Mouse (Mus musculus) heart, embryonic 11.5 days (tissue): ENCODE results near the gene Ppfibp1. TPM values are rescaled to one million over a fixed set of nuclear protein-coding genes. Genes with fewer than 3 reads are reported as not detected.

ENCODE experiments used
- ATAC-seq: fragments of 200-750 bp; cut with Nextera tagmentation; replicated peaks from 2 replicates; pipeline ENCODE4 v1.8.0; 2017; ENCODE audit warnings: moderate library complexity; ENCODE audit not compliant: insufficient number of reproducible peaks, low FRiP score, low TSS enrichment
- H3K27ac ChIP-seq: fragments of 300-500 bp; sonication (generic); 2 replicates; pipeline ENCODE4 v1.5.1; 2014; ENCODE audit warnings: mild to moderate bottlenecking, low read depth, low read length
- H3K27me3 ChIP-seq: fragments of 300-500 bp; sonication (generic); 2 replicates; pipeline ENCODE4 v1.6.1; 2014; ENCODE audit warnings: mild to moderate bottlenecking, low read length, mixed read lengths; ENCODE audit not compliant: control insufficient read depth, insufficient read depth
- H3K36me3 ChIP-seq: fragments of 300-500 bp; sonication (generic); 2 replicates; pipeline ENCODE4 v1.6.1; 2014; ENCODE audit warnings: mild to moderate bottlenecking, low read length, moderate library complexity, mixed read lengths; ENCODE audit not compliant: control insufficient read depth, insufficient read depth
- H3K4me1 ChIP-seq: fragments of 300-500 bp; sonication (generic); 2 replicates; pipeline ENCODE4 v1.6.1; 2014; ENCODE audit warnings: low read length; ENCODE audit not compliant: control insufficient read depth, insufficient read depth
- H3K4me2 ChIP-seq: fragments of 300-500 bp; sonication (generic); 2 replicates; pipeline ENCODE4 v1.6.1; 2014; ENCODE audit warnings: mild to moderate bottlenecking, moderate library complexity
- H3K4me3 ChIP-seq: fragments of 300-500 bp; sonication (generic); 2 replicates; pipeline ENCODE4 v1.5.1; 2014; ENCODE audit warnings: low read depth, low read length
- H3K9ac ChIP-seq: fragments of 300-500 bp; sonication (generic); 2 replicates; pipeline ENCODE4 v1.6.1; 2014; ENCODE audit warnings: mild to moderate bottlenecking, low read depth, low read length, moderate library complexity
- H3K9me3 ChIP-seq: fragments of 300-500 bp; sonication (generic); replicated peaks from 2 replicates; pipeline ENCODE4 v1.6.1; 2016; ENCODE audit warnings: low read length; ENCODE audit not compliant: control insufficient read depth
- WGBS: fragments of 180-500 bp; shearing (Covaris S2); extraction: QIAGEN DNeasy Blood & Tissue Kit; methylation state at CpG from one replicate; pipeline ENCODE4 v1.1.7; 2014; ENCODE audit not compliant: insufficient replicate concordance; 5-methylcytosine and 5-hydroxymethylcytosine counted together
- polyA plus RNA-seq: library from polyadenylated mRNA; unstranded; fragments of >200 nt; fragmentation: Nextera tagmentation; extraction: Ambion mirVana; gene quantifications from 2 replicates; pipeline ENCODE4 v1.2.1, GENCODE M21; 2014

Gene Ppfibp1
- polyA plus RNA-seq, 1 experiment from 2014 or later, result 78.0 TPM

DNA sequence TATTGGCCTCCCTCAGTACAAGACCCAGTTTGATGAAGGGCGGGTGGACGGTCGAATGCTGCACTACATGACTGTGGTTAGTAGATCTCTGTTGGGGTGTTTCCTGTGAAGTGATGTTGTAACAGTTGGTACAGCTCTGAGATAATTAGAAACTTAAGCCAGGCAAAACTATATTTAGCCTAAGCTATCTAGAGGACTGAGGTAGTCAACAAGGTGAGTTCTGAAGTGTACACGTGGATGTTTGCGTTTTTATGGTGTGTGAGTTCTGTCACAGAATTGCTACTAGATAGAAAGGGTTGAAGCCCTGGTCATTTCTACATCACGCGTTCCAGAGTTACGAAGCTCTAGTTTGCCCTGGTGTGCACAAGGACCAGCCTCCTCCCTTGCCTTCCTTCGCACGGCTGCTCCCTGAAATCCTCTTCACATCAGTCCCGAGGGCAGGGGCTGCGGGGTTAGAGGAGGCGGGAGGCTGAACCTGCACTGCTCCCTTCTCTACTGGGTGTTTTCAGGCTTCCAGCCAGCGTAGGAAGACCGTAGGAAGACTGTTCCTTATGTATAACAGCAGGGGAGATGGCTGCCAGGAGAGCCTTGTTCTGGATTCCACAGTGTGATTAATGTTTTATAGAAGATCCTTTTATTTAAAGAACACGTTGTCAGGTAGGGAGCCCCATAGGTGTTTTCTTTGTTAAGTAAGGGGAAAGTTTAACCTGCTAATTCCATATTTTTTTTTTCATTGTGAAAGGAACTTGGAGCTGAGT lies 134.3 kb downstream of the Ppfibp1 start:
- no peak for ATAC-seq
- Histone ChIP-seq H3K9ac (no peak overlapping the region), H3K9me3 (no peaks in the 10 kb centered on the region), H3K4me3 (no peak overlapping the region), H3K27me3 (no peaks in the 10 kb centered on the region), H3K27ac (no peak overlapping the region), H3K36me3 (peaks cover 18% of the 10 kb centered on the region), H3K4me2 (no peak overlapping the region), H3K4me1 (peaks cover 2% of the 10 kb centered on the region; the same call in 1 of the 2 replicates)
- 81% methylated on average over 16 of the region's 16 CpGs for WGBS

DNA sequence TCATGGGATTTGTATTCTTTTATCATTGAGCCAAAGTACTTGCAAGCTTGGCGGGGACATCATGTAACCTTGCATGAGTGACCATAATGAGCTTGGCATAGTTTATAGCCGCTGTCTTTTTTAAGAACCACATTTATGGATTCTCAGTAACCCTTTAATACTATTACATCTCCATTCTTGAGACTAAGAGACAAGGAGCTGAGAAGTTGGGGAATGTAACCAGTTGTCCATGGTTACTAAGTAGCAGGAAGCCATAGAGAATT lies 134.8 kb downstream of the Ppfibp1 start:
- no peak overlapping the region for H3K9ac ChIP-seq
- no peak overlapping the region for H3K4me2 ChIP-seq
- no peaks in the 10 kb centered on the region for H3K27me3 ChIP-seq
- no peak overlapping the region for H3K4me3 ChIP-seq
- H3K9me3 ChIP-seq, result no peaks in the 10 kb centered on the region
- H3K4me1 ChIP-seq, result peaks cover 2% of the 10 kb centered on the region; the same call in 1 of the 2 replicates
- 89% methylated on average over 2 of the region's 2 CpGs for WGBS
- no peak overlapping the region for H3K27ac ChIP-seq
- no peak for ATAC-seq
- peaks cover 18% of the 10 kb centered on the region for H3K36me3 ChIP-seq

DNA sequence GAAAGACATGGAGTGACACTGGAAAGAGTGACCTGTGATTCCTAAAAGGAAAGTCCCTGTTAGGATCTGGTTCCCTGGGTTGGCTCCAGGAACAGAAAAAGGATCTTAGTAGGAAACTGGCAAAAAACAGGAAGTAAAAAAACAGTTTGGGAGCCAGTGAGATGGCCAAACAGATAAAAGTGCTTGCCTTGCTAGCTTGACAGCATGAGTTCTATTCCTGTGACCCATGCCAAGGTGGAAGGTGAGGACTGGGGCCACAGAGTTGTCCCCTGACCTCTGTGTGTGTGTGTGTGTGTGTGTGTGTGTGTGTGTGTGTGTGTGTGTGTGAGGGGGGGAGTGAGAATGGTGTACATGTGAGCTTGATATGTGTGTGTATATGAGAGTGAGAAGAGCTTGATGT lies 135.3 kb downstream of the Ppfibp1 start:
- Histone ChIP-seq H3K9me3 (no peaks in the 10 kb centered on the region), H3K4me2 (no peak overlapping the region), H3K27ac (no peak overlapping the region), H3K36me3 (peaks cover 18% of the 10 kb centered on the region), H3K27me3 (no peaks in the 10 kb centered on the region), H3K4me3 (no peak overlapping the region), H3K9ac (no peak overlapping the region), H3K4me1 (peaks cover 2% of the 10 kb centered on the region; the same call in 1 of the 2 replicates)
- no peak for ATAC-seq

DNA sequence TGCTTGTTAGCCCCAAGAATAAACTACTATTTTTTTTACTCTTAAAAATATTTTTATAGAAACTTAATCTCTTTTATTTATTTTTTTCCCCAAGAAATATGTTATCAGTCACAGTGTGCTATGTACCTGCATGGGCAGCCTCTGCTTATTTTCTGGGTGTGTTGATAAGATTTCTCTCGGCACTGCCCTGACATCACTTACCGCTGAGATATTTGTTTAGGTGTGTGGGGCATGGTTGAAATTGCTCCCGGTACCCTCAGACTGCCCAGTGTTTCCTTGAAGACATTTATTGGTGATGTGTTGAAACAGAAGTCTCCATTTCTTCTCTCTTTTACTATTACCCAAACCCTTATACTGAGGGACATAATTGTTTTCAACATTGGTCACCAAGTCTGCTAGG lies 136.5 kb downstream of the Ppfibp1 start:
- H3K27me3 ChIP-seq, result no peaks in the 10 kb centered on the region
- no peak overlapping the region for H3K9ac ChIP-seq
- no peak for ATAC-seq
- H3K4me1 ChIP-seq, result peaks cover 2% of the 10 kb centered on the region; the same call in 1 of the 2 replicates
- 55% methylated on average over 3 of the region's 3 CpGs for WGBS
- H3K9me3 ChIP-seq, result no peaks in the 10 kb centered on the region
- H3K27ac ChIP-seq, result no peak overlapping the region
- no peak overlapping the region for H3K4me2 ChIP-seq
- H3K36me3 ChIP-seq, result peaks cover 21% of the 10 kb centered on the region
- no peak overlapping the region for H3K4me3 ChIP-seq

DNA sequence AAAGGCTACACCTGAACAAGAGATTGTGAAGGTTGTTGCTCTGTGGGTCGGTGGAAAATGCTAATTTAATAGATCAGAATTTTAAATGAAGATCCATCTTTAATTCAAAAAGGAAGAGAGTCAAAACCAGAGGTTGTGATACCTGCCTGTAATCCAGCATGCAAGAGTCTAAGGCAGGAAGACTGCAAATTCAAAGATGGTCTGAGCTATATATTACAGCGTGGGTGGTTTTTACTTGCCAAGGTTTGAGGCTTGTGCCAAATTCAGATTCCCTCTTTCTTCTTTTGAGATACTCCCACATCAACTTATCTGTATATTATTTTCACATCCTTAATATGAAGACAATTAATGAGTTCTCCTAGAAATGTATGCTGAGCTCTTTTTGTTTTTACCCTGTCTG lies 140.1 kb downstream of the Ppfibp1 start:
- Histone ChIP-seq H3K9ac (no peak overlapping the region), H3K4me1 (no peaks in the 10 kb centered on the region), H3K27ac (no peak overlapping the region), H3K4me2 (no peak overlapping the region), H3K4me3 (no peak overlapping the region), H3K9me3 (no peaks in the 10 kb centered on the region), H3K36me3 (peaks cover 21% of the 10 kb centered on the region), H3K27me3 (no peaks in the 10 kb centered on the region)
- 83% methylated on average over 2 of the region's 2 CpGs for WGBS
- no peak for ATAC-seq

DNA sequence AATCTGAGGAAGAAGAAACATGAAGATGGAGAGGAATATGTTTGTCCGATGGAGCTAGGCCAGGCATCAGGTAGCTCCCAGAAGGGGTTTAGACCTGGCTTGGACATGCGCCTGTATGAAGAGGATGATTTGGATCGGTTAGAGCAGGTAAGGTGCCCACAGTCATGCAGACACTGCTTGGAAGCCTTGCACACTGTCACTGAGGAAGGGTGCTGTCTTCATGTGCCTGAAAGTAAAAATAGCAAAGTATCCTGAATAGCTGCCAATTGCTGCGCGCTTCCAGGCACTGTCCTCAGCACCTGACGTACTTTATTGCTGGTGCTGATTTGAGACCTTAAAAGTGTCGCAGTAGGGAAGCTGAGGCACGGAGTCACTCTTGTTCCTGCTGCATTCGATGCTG lies 141.3 kb downstream of the Ppfibp1 start:
- H3K27ac ChIP-seq, result no peak overlapping the region
- H3K36me3 ChIP-seq, result peaks cover 21% of the 10 kb centered on the region
- H3K4me3 ChIP-seq, result no peak overlapping the region
- no peaks in the 10 kb centered on the region for H3K27me3 ChIP-seq
- WGBS, result 79% methylated on average over 9 of the region's 9 CpGs
- no peak overlapping the region for H3K9ac ChIP-seq
- H3K4me2 ChIP-seq, result no peak overlapping the region
- no peaks in the 10 kb centered on the region for H3K4me1 ChIP-seq
- H3K9me3 ChIP-seq, result no peaks in the 10 kb centered on the region
- no peak for ATAC-seq

DNA sequence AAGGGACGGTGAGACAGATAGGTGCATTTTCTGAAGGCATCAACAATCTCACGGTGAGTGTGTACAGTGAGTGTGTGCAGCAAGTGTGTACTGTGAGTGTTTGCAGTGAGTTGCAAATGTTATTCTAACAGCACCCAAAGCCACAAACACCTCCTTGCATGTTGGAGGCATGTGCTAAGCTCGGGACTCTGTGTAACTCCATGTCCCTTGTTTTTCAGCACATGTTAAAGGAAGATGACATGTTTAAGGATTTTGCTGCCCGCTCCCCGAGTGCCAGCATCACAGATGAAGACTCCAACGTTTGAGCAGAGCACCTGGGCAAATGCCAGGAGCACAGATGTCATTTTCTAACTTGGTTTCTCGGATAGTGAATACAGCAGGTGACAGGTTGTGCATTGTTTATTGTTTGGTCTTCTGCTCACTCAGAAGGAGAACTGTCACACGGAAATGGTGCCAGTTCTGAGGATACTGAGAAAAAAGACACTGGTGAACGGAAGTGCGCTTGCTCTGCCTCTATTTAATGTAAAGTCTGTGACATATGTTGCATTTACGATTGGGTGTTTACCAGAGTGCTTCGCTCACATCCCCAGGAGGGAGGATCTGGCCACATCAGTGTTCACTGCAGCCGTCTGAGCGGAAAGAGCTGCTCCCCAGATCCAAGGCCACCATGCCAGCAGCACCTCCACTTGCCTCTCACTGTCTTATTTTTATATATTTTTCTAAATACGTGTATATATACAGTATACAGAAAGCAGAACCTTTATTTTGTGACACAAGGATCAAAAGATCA lies 142.0 kb downstream of the Ppfibp1 start:
- WGBS, result 84% methylated on average over 15 of the region's 15 CpGs
- Histone ChIP-seq H3K27ac (no peak overlapping the region), H3K4me3 (no peak overlapping the region), H3K36me3 (peaks cover 19% of the 10 kb centered on the region), H3K9me3 (no peaks in the 10 kb centered on the region), H3K4me2 (no peak overlapping the region), H3K9ac (no peak overlapping the region), H3K4me1 (no peaks in the 10 kb centered on the region), H3K27me3 (no peaks in the 10 kb centered on the region)
- no peak for ATAC-seq

DNA sequence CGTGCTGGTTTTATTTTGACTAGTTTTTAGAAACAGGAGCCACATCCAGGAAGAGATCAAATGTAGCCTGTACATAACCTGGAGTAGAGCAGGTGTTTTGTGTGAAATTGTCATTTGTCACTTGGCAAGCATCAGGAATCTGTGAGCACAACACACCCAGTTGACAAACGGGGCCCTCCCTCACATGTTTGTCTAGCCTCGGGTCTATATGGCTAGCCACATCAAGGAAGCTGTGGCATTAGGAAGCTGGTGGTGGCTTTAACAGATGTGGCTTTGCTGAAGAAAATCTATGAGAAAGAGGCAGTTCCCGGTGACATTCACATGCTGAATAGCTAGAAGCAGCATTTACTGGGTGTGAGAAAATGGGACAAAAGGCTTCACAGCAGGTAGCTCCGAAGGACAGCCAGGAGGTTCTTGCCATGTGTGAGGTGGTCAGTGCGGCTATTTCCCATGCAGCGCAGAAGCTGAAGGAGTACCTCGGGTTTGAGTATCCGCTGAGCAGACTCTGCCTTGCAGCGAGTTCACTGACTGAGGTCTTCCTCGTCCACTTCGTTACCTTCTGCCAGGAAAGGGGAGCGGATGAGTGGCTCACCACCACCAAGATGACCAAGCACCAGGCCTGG lies 144.1 kb downstream of the Ppfibp1 start, which contains the start of gene Rep15:
Rep15 (plus strand) TSS at position 282 of the 623 bp plus-strand sequence.
- Histone ChIP-seq H3K27ac (no peak within 1 kb of the TSS), H3K4me3 (no peak within 1 kb of the TSS), H3K4me2 (no peak within 1 kb of the TSS), H3K9me3 (no peaks in the 10 kb centered on the region), H3K9ac (no peak within 1 kb of the TSS), H3K4me1 (no peaks in the 10 kb centered on the region), H3K36me3 (peaks cover 12% of the 10 kb centered on the region), H3K27me3 (no peaks in the 10 kb centered on the region)
- ATAC-seq, result no peak
- WGBS, result 50% methylated on average over 13 of the region's 13 CpGs
